Comparison of ENCODE assay signal across 10 mouse cellular contexts in the genomic region with DNA sequence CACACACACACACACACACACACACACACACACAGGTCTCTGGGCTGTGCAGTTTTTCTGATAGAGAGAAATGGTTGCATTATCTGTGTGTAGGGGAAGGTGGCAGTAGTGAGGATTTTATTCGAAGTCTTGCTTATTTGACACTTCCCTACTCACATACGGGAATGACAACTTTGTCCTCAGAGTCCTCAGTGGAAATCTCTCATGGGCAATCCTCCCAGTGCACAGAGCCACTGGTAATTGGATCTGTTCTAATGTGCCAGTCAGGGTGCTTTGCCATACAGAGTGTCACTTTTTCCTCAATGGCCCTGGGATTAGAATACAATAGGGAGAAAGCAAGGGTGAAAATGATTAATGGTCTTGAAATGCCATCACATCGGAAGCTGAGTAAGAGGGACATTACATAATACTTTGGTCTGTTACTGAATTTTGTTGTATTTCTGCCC.
DNase-seq lines count a peak whose midpoint lies in the region; ATAC-seq and TF ChIP-seq lines count a peak whose summit lies in the region.
"Had no signal": no experiment of that assay in that cellular context is flagged by ENCODE, and none has a peak within 500 bp of the region (broad histone marks: within the 10 kb centered on the region; RNA-seq: fewer than 3 reads in every experiment).

No protein-coding gene starts in this region.

- no peak; the same call in 1 of the 2 replicates for ATAC-seq in heart, postnatal 0 days (ENCODE audit: insufficient read depth, low read depth)
- no peak for ATAC-seq in heart, embryonic 12.5 days (ENCODE audit: insufficient number of reproducible peaks, low FRiP score)
- no peak for ATAC-seq in Patski
- ATAC-seq in lung, embryonic 16.5 days (ENCODE audit: low read depth), result peak; percentile 31; the same call in 1 of the 2 replicates

- POLR2A ChIA-PET in Patski (lab: Charles Lee), result no interaction called here

- no peaks in the 10 kb centered on the region for H3K27me3 ChIP-seq in heart, postnatal 0 days (ENCODE audit: control insufficient read depth, insufficient read depth, low read length)
- H3K27me3 ChIP-seq in heart, embryonic 12.5 days (replicated peaks), result no peaks in the 10 kb centered on the region
- no peaks in the 10 kb centered on the region for H3K27me3 ChIP-seq in C2C12 (ENCODE audit: control insufficient read depth, insufficient read depth, insufficient read length)
- no peaks in the 10 kb centered on the region for H3K27me3 ChIP-seq in Patski
- H3K27me3 ChIP-seq in lung, embryonic 16.5 days (ENCODE audit: control insufficient read depth, insufficient read depth, low read depth, low read length), result no peaks in the 10 kb centered on the region
- H3K27me3 ChIP-seq: limb, embryonic 13.5 days had no signal

- no peak overlapping the region for H3K4me2 ChIP-seq in heart, postnatal 0 days (ENCODE audit: low read depth, low read length)
- H3K4me2 ChIP-seq in heart, embryonic 12.5 days, result no peak overlapping the region
- no peak overlapping the region for H3K4me2 ChIP-seq in lung, embryonic 16.5 days (ENCODE audit: low read depth, low read length)
- H3K4me2 ChIP-seq: limb, embryonic 13.5 days had no signal

- H3K4me1 ChIP-seq in heart, postnatal 0 days (ENCODE audit: control insufficient read depth, insufficient read depth), result no peaks in the 10 kb centered on the region
- peaks cover 5% of the 10 kb centered on the region for H3K4me1 ChIP-seq in heart, embryonic 12.5 days (replicated peaks)
- H3K4me1 ChIP-seq in lung, embryonic 16.5 days (replicated peaks; ENCODE audit: control insufficient read depth, insufficient read depth, low read length), result no peaks in the 10 kb centered on the region

- in situ Hi-C loops in Patski (cut with MboI; ENCODE audit: low pct_unique_long_range_greater_than_20kb), result no loop called here

- CTCF ChIA-PET in Patski (lab: Charles Lee), result interaction anchor here (2.0 kb wide), 1 partner anchor 13 kb away, joined by 5 read pairs; no protein-coding TSS in a partner anchor

- H3K36me3 ChIP-seq in heart, postnatal 0 days (replicated peaks; ENCODE audit: control insufficient read depth, insufficient read depth, low read length), result no peaks in the 10 kb centered on the region
- no peaks in the 10 kb centered on the region for H3K36me3 ChIP-seq in heart, embryonic 12.5 days
- no peaks in the 10 kb centered on the region for H3K36me3 ChIP-seq in C2C12 (ENCODE audit: control insufficient read depth, insufficient read depth)
- no peaks in the 10 kb centered on the region for H3K36me3 ChIP-seq in lung, embryonic 16.5 days (ENCODE audit: control insufficient read depth, insufficient read depth, low read length)
- H3K36me3 ChIP-seq: limb, embryonic 13.5 days had no signal

- H3K4me3 ChIP-seq in heart, postnatal 0 days (ENCODE audit: low read depth, low read length), result no peak overlapping the region
- no peak overlapping the region for H3K4me3 ChIP-seq in heart, embryonic 12.5 days
- no peak overlapping the region for H3K4me3 ChIP-seq in C2C12 (ENCODE audit: insufficient read depth, poor library complexity, severe bottlenecking)
- H3K4me3 ChIP-seq in lung, embryonic 16.5 days (ENCODE audit: low read length), result no peak overlapping the region
- H3K4me3 ChIP-seq: limb, embryonic 13.5 days had no signal

- no peak overlapping the region for H3K9ac ChIP-seq in heart, postnatal 0 days (replicated peaks; ENCODE audit: low read depth, low read length)
- no peak overlapping the region for H3K9ac ChIP-seq in heart, embryonic 12.5 days
- no peak overlapping the region for H3K9ac ChIP-seq in lung, embryonic 16.5 days (ENCODE audit: low read length)
- H3K9ac ChIP-seq: limb, embryonic 13.5 days had no signal

- no peak for TF ChIP-seq EP300 in heart, postnatal 0 days (IDR thresholded peaks at IDR 0.05; ENCODE audit: low read depth)

- peaks cover 7% of the 10 kb centered on the region for H3K79me2 ChIP-seq in C2C12 (ENCODE audit: control insufficient read depth, insufficient read depth)

- no peak overlapping the region for H3ac ChIP-seq in C2C12 (ENCODE audit: control insufficient read depth, insufficient read length, low read depth)

- DNase-seq in heart, postnatal 0 days (ENCODE audit: low spot score), result peak; percentile 29
- no peak for DNase-seq in Patski (ENCODE audit: low read depth, low spot score)
- DNase-seq in left cerebral cortex, adult 11 months (ENCODE audit: low spot score), result no peak
- DNase-seq in urinary bladder, postnatal 25 days (ENCODE audit: low spot score), result no peak
- DNase-seq in right cerebral cortex, adult 2 months (ENCODE audit: low spot score in 2 of 2), result no peak
- DNase-seq: thymus, adult 18-20 months had no signal

- no peaks in the 10 kb centered on the region for H3K9me3 ChIP-seq in heart, postnatal 0 days (replicated peaks; ENCODE audit: control insufficient read depth, low read length)
- no peaks in the 10 kb centered on the region for H3K9me3 ChIP-seq in heart, embryonic 12.5 days (replicated peaks)
- H3K9me3 ChIP-seq in lung, embryonic 16.5 days (ENCODE audit: control insufficient read depth, low read length), result no peaks in the 10 kb centered on the region
- H3K9me3 ChIP-seq: limb, embryonic 13.5 days had no signal

- peak; percentile 28; the same call in 1 of the 2 replicates for TF ChIP-seq CTCF in heart, postnatal 0 days (IDR thresholded peaks at IDR 0.05; ENCODE audit: low read depth)
- TF ChIP-seq CTCF in C2C12 (IDR thresholded peaks at IDR 0.05; ENCODE audit: control insufficient read depth, insufficient read depth, insufficient read length) (no peak), Patski (IDR thresholded peaks at IDR 0.05) (peak; percentile 27)

- WGBS in heart, postnatal 0 days, result 31% methylated on average over 3 of the region's 3 CpGs
- WGBS in heart, embryonic 12.5 days, result 47% methylated on average over 3 of the region's 3 CpGs
- WGBS in lung, embryonic 16.5 days, result 29% methylated on average over 3 of the region's 3 CpGs

- no peak overlapping the region for H3K27ac ChIP-seq in heart, postnatal 0 days (ENCODE audit: low read depth)
- no peak overlapping the region for H3K27ac ChIP-seq in heart, embryonic 12.5 days (ENCODE audit: poor library complexity, severe bottlenecking)
- no peak overlapping the region for H3K27ac ChIP-seq in lung, embryonic 16.5 days (ENCODE audit: low read length)
- H3K27ac ChIP-seq: limb, embryonic 13.5 days had no signal

- H3K79me3 ChIP-seq in C2C12 (ENCODE audit: low read depth), result peaks cover 3% of the 10 kb centered on the region

TF ChIP-seq in C2C12, 6 proteins besides CTCF, POLR2A, EP300 and RAD21:
- no peak for TF ChIP-seq MYOD1 (IDR thresholded peaks at IDR 0.05; ENCODE audit: control insufficient read depth, insufficient read length, low read depth)
- TF ChIP-seq FOSL1 (IDR thresholded peaks at IDR 0.05; ENCODE audit: insufficient read depth, low read length, poor library complexity, severe bottlenecking), result no peak
- TF ChIP-seq CEBPB (IDR thresholded peaks at IDR 0.05; ENCODE audit: low read depth), result peak; percentile 16
- no peak for TF ChIP-seq MYOG (IDR thresholded peaks at IDR 0.05; ENCODE audit: control insufficient read depth, extremely low read depth, insufficient read length)
